ENCODE assay signal across 28 mouse cellular contexts in the genomic region with DNA sequence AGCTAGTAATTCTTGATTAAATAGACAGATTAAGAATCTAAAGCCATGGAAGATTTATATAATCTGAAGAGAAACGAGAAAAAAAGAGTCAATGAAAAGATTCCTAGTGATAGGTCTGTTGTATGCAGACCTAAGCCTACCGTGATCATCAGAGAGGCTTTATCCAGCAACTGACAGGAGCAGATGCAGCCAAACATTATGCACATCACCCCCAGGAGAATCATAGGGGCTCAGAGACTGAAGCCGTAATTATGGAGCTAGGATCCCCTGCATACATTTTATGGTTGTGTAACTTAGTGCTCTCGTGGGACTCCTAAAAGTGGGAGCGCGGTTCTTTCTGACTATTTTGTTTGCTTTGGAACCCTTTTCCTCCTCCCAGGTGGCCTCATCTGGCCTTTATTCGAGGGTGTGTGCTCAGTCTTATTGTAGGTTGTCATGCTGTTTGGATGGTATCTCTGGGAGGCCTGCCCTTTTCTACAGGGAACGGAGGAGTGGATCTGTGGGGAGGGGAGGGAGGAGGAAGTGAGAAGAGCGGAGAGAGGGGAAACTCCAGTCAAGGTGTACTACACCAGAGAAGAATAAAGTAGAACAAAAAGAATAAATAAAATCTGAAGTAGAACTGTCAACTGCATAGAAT. TPM values are rescaled to one million over a fixed set of nuclear protein-coding genes. Genes with fewer than 3 reads are reported as not detected.
DNase-seq lines count a peak whose midpoint lies in the region; ATAC-seq lines count a peak whose summit lies in the region.
"Had no signal": no experiment of that assay in that cellular context is flagged by ENCODE, and none has a peak within 500 bp of the region (broad histone marks: within the 10 kb centered on the region; RNA-seq: fewer than 3 reads in every experiment).

No protein-coding gene starts in this region.

- H3K27ac ChIP-seq in embryonic facial prominence, embryonic 14.5 days (replicated peaks; ENCODE audit: low read depth, low read length): no peak overlapping the region
- no peak overlapping the region for H3K27ac ChIP-seq in embryonic facial prominence, embryonic 10.5 days (replicated peaks)
- H3K27ac ChIP-seq in midbrain, embryonic 13.5 days: peak overlapping the region; percentile 12; the same call in 1 of the 2 replicates
- H3K27ac ChIP-seq in midbrain, embryonic 16.5 days (ENCODE audit: low read length): no peak overlapping the region
- H3K27ac ChIP-seq in intestine, embryonic 15.5 days: no peak overlapping the region
- H3K27ac ChIP-seq in neural tube, embryonic 13.5 days (replicated peaks): peak overlapping the region; percentile 71
- H3K27ac ChIP-seq: forebrain, embryonic 10.5 days; heart, adult 2 months; heart, embryonic 13.5 days; hindbrain, embryonic 12.5 days; left cerebral cortex, adult 2 months; macrophage had no signal

- H3K4me3 ChIP-seq in embryonic facial prominence, embryonic 14.5 days (ENCODE audit: low read depth, low read length): no peak overlapping the region
- H3K4me3 ChIP-seq in embryonic facial prominence, embryonic 10.5 days: no peak overlapping the region
- H3K4me3 ChIP-seq in midbrain, embryonic 13.5 days (replicated peaks): no peak overlapping the region
- H3K4me3 ChIP-seq in midbrain, embryonic 16.5 days (ENCODE audit: low read depth, low read length): no peak overlapping the region
- H3K4me3 ChIP-seq in intestine, embryonic 15.5 days (replicated peaks): no peak overlapping the region
- no peak overlapping the region for H3K4me3 ChIP-seq in neural tube, embryonic 13.5 days
- H3K4me3 ChIP-seq: forebrain, embryonic 10.5 days; heart, adult 2 months; heart, embryonic 13.5 days; hindbrain, embryonic 12.5 days; left cerebral cortex, adult 2 months had no signal

- WGBS in embryonic facial prominence, embryonic 14.5 days: 79% methylated on average over 9 of the region's 9 CpGs
- WGBS in embryonic facial prominence, embryonic 10.5 days: 83% methylated on average over 9 of the region's 9 CpGs
- WGBS in midbrain, embryonic 13.5 days: 48% methylated on average over 9 of the region's 9 CpGs
- 49% methylated on average over 9 of the region's 9 CpGs for WGBS in midbrain, embryonic 16.5 days
- 69% methylated on average over 9 of the region's 9 CpGs for WGBS in intestine, embryonic 15.5 days
- 20% methylated on average over 9 of the region's 9 CpGs for WGBS in neural tube, embryonic 13.5 days

- H3K36me3 ChIP-seq in embryonic facial prominence, embryonic 14.5 days (ENCODE audit: control insufficient read depth, insufficient read depth, low read length): peaks cover 41% of the 10 kb centered on the region; the same call in 1 of the 2 replicates
- peaks cover 53% of the 10 kb centered on the region for H3K36me3 ChIP-seq in embryonic facial prominence, embryonic 10.5 days (replicated peaks)
- H3K36me3 ChIP-seq in midbrain, embryonic 13.5 days: peaks cover 18% of the 10 kb centered on the region
- no peaks in the 10 kb centered on the region for H3K36me3 ChIP-seq in midbrain, embryonic 16.5 days (ENCODE audit: control insufficient read depth, insufficient read depth, low read length)
- H3K36me3 ChIP-seq in intestine, embryonic 15.5 days: no peaks in the 10 kb centered on the region
- peaks cover 11% of the 10 kb centered on the region for H3K36me3 ChIP-seq in neural tube, embryonic 13.5 days

- ATAC-seq in embryonic facial prominence, embryonic 14.5 days (ENCODE audit: low read depth): no peak
- no peak for ATAC-seq in midbrain, embryonic 13.5 days
- ATAC-seq in midbrain, embryonic 16.5 days: no peak
- peak; percentile 75 for ATAC-seq in intestine, embryonic 15.5 days
- ATAC-seq in neural tube, embryonic 13.5 days (ENCODE audit: low read depth): peak; percentile 94
- ATAC-seq: inflammation-experienced regulatory T-cells, adult 6 months; liver, postnatal 0 days; lung, postnatal 0 days had no signal

- no peaks in the 10 kb centered on the region for H3K4me1 ChIP-seq in embryonic facial prominence, embryonic 14.5 days (ENCODE audit: control insufficient read depth, insufficient read depth, low read length)
- H3K4me1 ChIP-seq in embryonic facial prominence, embryonic 10.5 days: no peaks in the 10 kb centered on the region
- peaks cover 5% of the 10 kb centered on the region; the same call in 1 of the 2 replicates for H3K4me1 ChIP-seq in midbrain, embryonic 13.5 days (replicated peaks)
- H3K4me1 ChIP-seq in midbrain, embryonic 16.5 days (ENCODE audit: control insufficient read depth, insufficient read depth, low read length): no peaks in the 10 kb centered on the region
- H3K4me1 ChIP-seq in intestine, embryonic 15.5 days (replicated peaks): no peaks in the 10 kb centered on the region
- H3K4me1 ChIP-seq in neural tube, embryonic 13.5 days (replicated peaks): peaks cover 12% of the 10 kb centered on the region; the same call in 1 of the 2 replicates
- H3K4me1 ChIP-seq: heart, embryonic 13.5 days; hindbrain, embryonic 12.5 days had no signal

- no peaks in the 10 kb centered on the region for H3K9me3 ChIP-seq in embryonic facial prominence, embryonic 14.5 days (ENCODE audit: control insufficient read depth, low read length)
- H3K9me3 ChIP-seq in embryonic facial prominence, embryonic 10.5 days: no peaks in the 10 kb centered on the region
- H3K9me3 ChIP-seq in midbrain, embryonic 13.5 days: no peaks in the 10 kb centered on the region
- no peaks in the 10 kb centered on the region for H3K9me3 ChIP-seq in midbrain, embryonic 16.5 days (replicated peaks; ENCODE audit: control insufficient read depth, low read length, poor library complexity, severe bottlenecking)
- no peaks in the 10 kb centered on the region for H3K9me3 ChIP-seq in intestine, embryonic 15.5 days
- H3K9me3 ChIP-seq in neural tube, embryonic 13.5 days: no peaks in the 10 kb centered on the region
- H3K9me3 ChIP-seq: forebrain, embryonic 10.5 days; heart, embryonic 13.5 days; hindbrain, embryonic 12.5 days had no signal

- H3K27me3 ChIP-seq in embryonic facial prominence, embryonic 14.5 days (replicated peaks; ENCODE audit: control insufficient read depth, insufficient read depth, low read length): no peaks in the 10 kb centered on the region
- H3K27me3 ChIP-seq in embryonic facial prominence, embryonic 10.5 days (replicated peaks; ENCODE audit: low read depth, poor library complexity, severe bottlenecking): no peaks in the 10 kb centered on the region
- H3K27me3 ChIP-seq in midbrain, embryonic 13.5 days: no peaks in the 10 kb centered on the region
- H3K27me3 ChIP-seq in midbrain, embryonic 16.5 days (ENCODE audit: control insufficient read depth, insufficient read depth, low read depth, low read length): no peaks in the 10 kb centered on the region
- no peaks in the 10 kb centered on the region for H3K27me3 ChIP-seq in intestine, embryonic 15.5 days (replicated peaks)
- no peaks in the 10 kb centered on the region for H3K27me3 ChIP-seq in neural tube, embryonic 13.5 days
- H3K27me3 ChIP-seq: heart, embryonic 13.5 days; hindbrain, embryonic 12.5 days had no signal

- DNase-seq in embryonic facial prominence, embryonic 14.5 days (ENCODE audit: low spot score): peak; percentile 18
- no peak for DNase-seq in embryonic facial prominence, embryonic 10.5 days (ENCODE audit: low spot score)
- DNase-seq in thymus, postnatal 4 days: no peak
- DNase-seq in left cerebral cortex, adult 11 months (ENCODE audit: low spot score): no peak
- DNase-seq: adrenal gland, postnatal 14 days; cerebellum, adult 11 months; cerebellum, adult 9-11 months; gastrocnemius, postnatal 36 days; heart, adult 2 months; heart, postnatal 14 days; kidney, adult 9 months; kidney, postnatal 36 days; layer of hippocampus, adult 9-11 months; liver, postnatal 0 days; right cerebral cortex, postnatal 25 days; spleen, adult 18-20 months had no signal

- H3K9ac ChIP-seq in embryonic facial prominence, embryonic 14.5 days (ENCODE audit: low read depth, low read length): no peak overlapping the region
- H3K9ac ChIP-seq in midbrain, embryonic 13.5 days (replicated peaks): no peak overlapping the region; the same call in 1 of the 2 replicates
- H3K9ac ChIP-seq in midbrain, embryonic 16.5 days (ENCODE audit: low read depth, low read length): no peak overlapping the region
- no peak overlapping the region for H3K9ac ChIP-seq in intestine, embryonic 15.5 days
- no peak overlapping the region for H3K9ac ChIP-seq in neural tube, embryonic 13.5 days
- H3K9ac ChIP-seq: heart, embryonic 13.5 days; hindbrain, embryonic 12.5 days; liver, postnatal 0 days had no signal

- H3K4me2 ChIP-seq in embryonic facial prominence, embryonic 14.5 days (ENCODE audit: low read depth, low read length): no peak overlapping the region
- no peak overlapping the region for H3K4me2 ChIP-seq in midbrain, embryonic 13.5 days (replicated peaks)
- no peak overlapping the region for H3K4me2 ChIP-seq in midbrain, embryonic 16.5 days (ENCODE audit: low read length)
- H3K4me2 ChIP-seq in intestine, embryonic 15.5 days (replicated peaks): no peak overlapping the region
- H3K4me2 ChIP-seq in neural tube, embryonic 13.5 days: peak overlapping the region; percentile 19; the same call in 1 of the 2 replicates
- H3K4me2 ChIP-seq: heart, embryonic 13.5 days; hindbrain, embryonic 12.5 days; liver, embryonic 11.5 days had no signal

RNA-seq across cellular contexts. Expression of a gene that starts 19.0 kb away (rescaled TPM):
- polyA plus RNA-seq in embryonic facial prominence, embryonic 14.5 days (2014; fragmentation: Nextera tagmentation; extraction: Ambion mirVana): 10.9 and 12.8 TPM in 2 replicates
- polyA plus RNA-seq in embryonic facial prominence, embryonic 10.5 days (2016; fragmentation: Nextera tagmentation; extraction: Ambion mirVana): 19.3 and 22.0 TPM in 2 replicates
- polyA plus RNA-seq in midbrain, embryonic 13.5 days (2015; fragmentation: Nextera tagmentation; extraction: Ambion mirVana): 14.7 and 16.2 TPM in 2 replicates
- polyA plus RNA-seq in midbrain, embryonic 16.5 days (2015; fragmentation: Nextera tagmentation; extraction: Ambion mirVana): 6.6 and 7.9 TPM in 2 replicates
- 11.9 and 12.0 TPM in 2 replicates for polyA plus RNA-seq in intestine, embryonic 15.5 days (2015; fragmentation: Nextera tagmentation; extraction: Ambion mirVana)
- polyA plus RNA-seq in neural tube, embryonic 13.5 days (2015; fragmentation: Nextera tagmentation; extraction: Ambion mirVana): 9.5 and 12.1 TPM in 2 replicates

RNA-seq across cellular contexts. Expression of a gene that starts 19.4 kb away (rescaled TPM):
- polyA plus RNA-seq in embryonic facial prominence, embryonic 14.5 days (2014; fragmentation: Nextera tagmentation; extraction: Ambion mirVana): 20.6 and 22.6 TPM in 2 replicates
- 20.6 and 23.9 TPM in 2 replicates for polyA plus RNA-seq in embryonic facial prominence, embryonic 10.5 days (2016; fragmentation: Nextera tagmentation; extraction: Ambion mirVana)
- 13.5 and 13.6 TPM in 2 replicates for polyA plus RNA-seq in midbrain, embryonic 13.5 days (2015; fragmentation: Nextera tagmentation; extraction: Ambion mirVana)
- 11.1 and 11.2 TPM in 2 replicates for polyA plus RNA-seq in midbrain, embryonic 16.5 days (2015; fragmentation: Nextera tagmentation; extraction: Ambion mirVana)
- 12.1 and 15.0 TPM in 2 replicates for polyA plus RNA-seq in intestine, embryonic 15.5 days (2015; fragmentation: Nextera tagmentation; extraction: Ambion mirVana)
- polyA plus RNA-seq in neural tube, embryonic 13.5 days (2015; fragmentation: Nextera tagmentation; extraction: Ambion mirVana): 11.8 and 12.2 TPM in 2 replicates

Comparison
In these comparisons a context has a peak if more than half of its experiments do, and no peak if none do; other contexts are left out.
1. H3K27ac ChIP-seq: peak in midbrain, embryonic 13.5 days (single experiment) and neural tube, embryonic 13.5 days (single experiment); none in embryonic facial prominence, embryonic 14.5 days (single experiment), embryonic facial prominence, embryonic 10.5 days (single experiment), midbrain, embryonic 16.5 days (single experiment) and intestine, embryonic 15.5 days (single experiment).
2. ATAC-seq: peak in intestine, embryonic 15.5 days (single experiment) and neural tube, embryonic 13.5 days (single experiment); none in embryonic facial prominence, embryonic 14.5 days (single experiment), midbrain, embryonic 13.5 days (single experiment) and midbrain, embryonic 16.5 days (single experiment).